Mouse (Mus musculus) cerebellum, adult 11-12 months (tissue): ENCODE measurements around the gene Gnas.

Source experiments
- DNase-seq: peaks from one replicate; pipeline ENCODE4 v3.0.0; 2022

The Gnas gene

DNA sequence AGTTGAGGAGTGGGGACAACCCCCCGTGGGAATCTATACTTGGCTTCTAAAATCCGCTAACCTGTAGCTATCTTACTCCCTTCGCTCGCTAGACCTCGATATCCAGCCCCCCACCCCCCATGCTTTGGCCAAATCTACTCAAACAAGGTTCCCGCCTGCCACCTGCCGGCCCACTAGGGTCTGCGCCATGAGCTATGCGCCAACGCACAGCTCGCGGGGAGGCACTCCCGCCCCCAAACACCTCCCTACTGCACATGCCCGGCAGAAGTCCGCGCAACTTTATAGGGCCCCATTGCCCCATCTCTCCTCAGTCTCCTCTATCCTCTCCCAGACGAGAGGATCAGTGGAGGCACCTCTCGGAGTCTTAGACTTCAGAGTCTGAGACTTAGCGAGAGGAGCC lies at the start of gene Gnas:
TSS of gene Gnas (plus strand) at position 310 of the 400 bp plus-strand sequence.
- no peak for DNase-seq

GRCm38 (mm10) chr2:174242431-174242830 lies 41.7 kb upstream of the Gnas start:
- no peak for DNase-seq

DNA sequence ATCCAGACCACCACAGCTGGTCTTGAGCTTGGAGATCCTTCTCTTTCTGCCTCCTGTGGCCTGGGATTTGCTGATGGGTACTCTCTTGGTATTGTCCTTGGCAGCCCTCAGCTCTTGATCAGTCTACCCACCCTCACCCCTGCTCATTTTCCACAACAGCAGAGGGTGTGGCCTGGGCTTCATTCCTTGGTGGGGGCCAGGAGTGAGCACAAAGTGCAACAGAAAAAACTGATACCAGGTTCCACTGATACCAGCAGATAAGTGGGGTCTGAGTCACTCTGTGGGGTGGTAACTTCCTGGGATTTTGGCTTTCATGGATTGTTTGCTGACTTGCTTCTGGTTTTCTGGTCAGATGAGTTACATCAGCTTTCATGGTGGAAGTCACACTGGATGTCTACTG lies 32.2 kb upstream of the Gnas start:
- DNase-seq: no peak

- no peak for DNase-seq
Measured at GRCm38 (mm10) chr2:174257312-174257711, 26.8 kb upstream of the Gnas start.

- DNase-seq: no peak
Measured at GRCm38 (mm10) chr2:174260004-174260403, 24.1 kb upstream of the Gnas start.

- no peak for DNase-seq
Measured at GRCm38 (mm10) chr2:174260908-174261800, 23.0 kb upstream of the Gnas start.

GRCm38 (mm10) chr2:174261801-174262200 lies 22.3 kb upstream of the Gnas start:
- DNase-seq: no peak

DNA sequence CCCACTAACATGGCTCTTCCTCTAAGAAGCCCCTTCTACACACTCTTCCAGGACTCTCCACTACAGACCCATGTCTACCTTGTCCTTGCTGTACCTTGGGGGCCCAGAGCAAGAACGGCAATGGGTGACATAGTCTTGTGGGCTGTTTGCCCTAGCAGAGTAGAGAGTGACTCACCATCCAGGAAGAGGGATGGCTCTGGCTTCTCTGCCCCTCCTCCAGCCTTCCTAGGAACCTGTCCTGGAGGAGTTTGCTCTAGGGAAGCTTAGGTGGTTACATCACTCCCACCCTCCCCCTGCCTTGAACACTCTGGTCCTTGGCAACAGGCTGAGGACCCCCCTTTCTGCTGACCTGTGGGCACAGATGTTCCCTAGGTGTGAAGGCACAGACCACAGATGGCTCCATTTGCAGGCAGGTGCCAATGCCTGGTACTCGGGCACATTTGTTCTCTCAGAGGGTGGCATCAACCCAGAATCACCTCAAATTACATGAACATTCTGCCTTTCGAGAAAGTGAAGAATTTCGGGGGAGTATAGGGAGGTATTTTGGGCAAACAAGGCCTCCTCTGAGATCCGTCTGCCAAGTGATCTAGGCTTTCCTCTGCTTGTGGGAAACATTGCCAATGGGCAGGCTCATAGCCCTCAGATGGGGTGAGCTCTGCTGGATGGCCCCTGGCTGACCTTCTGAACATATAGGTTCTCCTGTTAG lies 20.9 kb upstream of the Gnas start:
- DNase-seq: no peak

DNA sequence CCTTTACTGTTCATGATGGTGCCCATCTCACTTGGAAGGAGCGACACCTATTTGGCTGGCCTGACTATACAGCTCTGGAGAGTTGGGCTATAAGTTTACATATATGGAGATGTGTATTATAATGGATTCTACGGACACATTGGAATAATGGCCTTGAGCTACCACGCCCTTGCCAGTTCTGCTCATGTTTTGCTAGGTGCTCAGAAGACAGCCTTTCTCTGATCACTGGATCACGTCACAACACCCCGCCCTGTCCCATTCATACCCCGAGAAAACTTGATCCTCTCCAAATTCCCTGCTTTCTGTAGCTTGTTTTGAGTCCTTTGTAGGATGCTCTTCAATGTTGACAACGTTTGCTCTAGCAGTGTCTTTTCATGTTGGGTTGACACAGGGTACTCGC lies 19.9 kb upstream of the Gnas start:
- DNase-seq: no peak

GRCm38 (mm10) chr2:174270416-174270815 lies 13.7 kb upstream of the Gnas start:
- no peak for DNase-seq

DNA sequence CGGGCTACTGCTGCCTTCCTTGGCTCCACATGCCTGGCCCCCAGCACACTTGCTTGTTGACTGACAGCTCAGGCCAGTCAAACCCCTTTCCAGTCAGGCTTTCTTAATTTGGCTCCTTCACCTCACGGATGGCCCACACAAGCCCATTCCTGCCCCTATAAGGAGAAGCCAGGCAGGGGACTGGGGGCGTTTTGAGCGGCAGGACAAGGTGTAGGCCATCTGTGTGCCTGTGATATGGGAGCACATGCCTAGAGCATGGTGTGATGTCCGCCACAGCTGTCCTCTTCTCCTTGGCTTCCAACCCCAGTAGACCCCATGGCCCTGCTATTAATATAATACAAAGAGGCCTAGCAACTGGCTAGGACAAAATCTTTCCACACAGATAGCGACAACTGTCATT lies 12.7 kb upstream of the Gnas start:
- DNase-seq: no peak

- no peak for DNase-seq
Measured at GRCm38 (mm10) chr2:174273131-174273530, 11.0 kb upstream of the Gnas start.

- no peak for DNase-seq
Measured at GRCm38 (mm10) chr2:174273961-174274360, 10.2 kb upstream of the Gnas start.

DNA sequence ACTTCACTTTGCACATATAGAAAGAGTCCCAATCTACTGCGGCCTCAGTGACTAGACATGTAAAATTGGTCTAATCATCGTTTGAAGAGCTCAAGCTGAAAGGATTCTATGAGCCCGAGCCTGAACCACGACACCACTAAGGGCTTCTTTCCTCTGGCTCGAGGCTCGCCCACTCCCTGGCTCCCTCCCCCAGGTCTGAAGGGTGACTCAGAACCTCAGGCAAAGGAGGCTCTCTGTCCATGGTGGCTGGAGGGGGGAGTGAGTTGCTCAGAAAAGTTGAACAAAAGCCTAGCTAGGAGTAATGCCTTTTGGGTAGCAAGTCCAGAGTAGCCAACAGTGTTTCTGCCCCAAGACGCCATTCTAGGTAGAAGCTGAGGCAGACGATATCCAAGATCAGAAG lies 4.3 kb upstream of the Gnas start:
- DNase-seq: no peak

DNA sequence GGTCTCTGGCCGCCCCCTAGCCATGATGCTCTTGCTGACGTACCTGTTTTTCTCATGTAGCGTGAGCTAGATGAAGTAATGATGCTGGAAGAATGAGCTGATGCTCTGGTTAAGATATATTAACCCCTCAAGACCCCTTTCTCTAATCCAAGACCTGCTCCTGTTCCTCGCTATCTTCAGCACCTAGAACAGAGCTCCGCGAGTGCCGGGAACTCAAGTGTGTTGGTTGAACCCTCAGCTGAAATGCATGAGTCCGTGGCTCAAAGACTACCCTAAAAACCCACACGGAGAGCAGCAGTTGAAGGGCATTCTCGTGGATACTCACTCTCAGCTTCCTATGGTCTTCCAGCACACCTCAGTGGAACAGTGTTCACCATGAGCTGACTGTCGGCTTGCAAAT lies 779 bp upstream of the Gnas start:
- DNase-seq: no peak

DNA sequence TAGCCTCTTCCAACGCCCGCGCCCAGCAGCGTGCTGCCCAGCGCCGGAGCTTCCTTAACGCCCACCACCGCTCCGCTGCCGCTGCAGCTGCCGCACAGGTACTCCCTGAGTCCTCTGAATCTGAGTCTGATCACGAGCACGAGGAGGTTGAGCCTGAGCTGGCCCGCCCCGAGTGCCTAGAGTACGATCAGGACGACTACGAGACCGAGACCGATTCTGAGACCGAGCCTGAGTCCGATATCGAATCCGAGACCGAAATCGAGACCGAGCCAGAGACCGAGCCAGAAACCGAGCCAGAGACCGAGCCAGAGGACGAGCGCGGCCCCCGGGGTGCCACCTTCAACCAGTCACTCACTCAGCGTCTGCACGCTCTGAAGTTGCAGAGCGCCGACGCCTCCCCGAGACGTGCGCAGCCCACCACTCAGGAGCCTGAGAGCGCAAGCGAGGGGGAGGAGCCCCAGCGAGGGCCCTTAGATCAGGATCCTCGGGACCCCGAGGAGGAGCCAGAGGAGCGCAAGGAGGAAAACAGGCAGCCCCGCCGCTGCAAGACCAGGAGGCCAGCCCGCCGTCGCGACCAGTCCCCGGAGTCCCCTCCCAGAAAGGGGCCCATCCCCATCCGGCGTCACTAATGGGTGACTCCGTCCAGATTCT lies 812 bp downstream of the Gnas start:
- no peak for DNase-seq

DNA sequence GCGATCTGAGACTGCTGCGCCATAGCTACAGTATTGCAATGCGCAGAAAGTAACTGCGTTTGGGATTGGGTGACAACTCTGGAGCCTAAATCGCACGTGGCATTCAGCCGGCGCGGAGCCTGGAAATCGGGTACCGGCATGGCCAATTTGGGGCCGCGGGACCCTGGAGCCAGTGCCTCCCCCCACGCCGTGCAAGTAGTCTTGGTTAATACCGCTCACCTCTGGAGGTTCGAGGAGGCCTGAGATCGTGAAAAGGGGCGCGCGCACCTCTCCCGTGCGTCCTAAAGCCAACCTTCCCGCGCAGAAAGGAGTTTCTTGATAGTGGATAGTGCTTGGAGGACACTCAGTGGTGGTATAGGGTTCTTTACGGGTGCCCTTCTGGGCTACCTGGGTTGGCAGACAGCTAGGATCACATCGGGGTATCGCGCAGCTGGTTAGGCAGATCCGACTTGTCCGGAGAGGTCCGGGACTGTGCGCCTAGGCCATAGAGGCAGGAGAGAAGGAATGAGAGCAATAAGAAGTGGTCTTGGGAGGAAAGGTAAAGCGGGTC lies 1.9 kb downstream of the Gnas start:
- no peak for DNase-seq

DNA sequence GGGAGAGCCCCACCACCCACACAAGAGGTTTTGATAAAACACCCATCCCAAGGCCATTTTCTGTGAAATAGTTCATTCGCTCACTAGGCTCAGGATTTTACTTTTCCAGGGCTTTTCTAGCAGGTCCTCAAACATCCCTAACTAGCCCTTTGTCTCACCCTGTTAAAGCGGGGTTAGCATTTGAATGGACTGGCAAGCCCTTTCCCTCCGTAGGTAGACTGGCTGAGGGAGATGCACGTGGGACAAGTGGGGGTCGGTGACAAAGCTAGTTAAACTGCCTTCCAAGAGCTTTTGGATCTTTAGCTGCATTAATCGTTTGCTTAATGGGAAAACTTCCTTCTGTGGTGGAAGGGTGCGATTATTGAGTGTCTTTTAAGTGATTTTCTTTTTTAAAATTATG lies 3.8 kb downstream of the Gnas start:
- DNase-seq: no peak

GRCm38 (mm10) chr2:174288673-174289430 lies 4.7 kb downstream of the Gnas start:
- DNase-seq: no peak

- no peak for DNase-seq
Measured at GRCm38 (mm10) chr2:174291029-174291661, 7.0 kb downstream of the Gnas start.

GRCm38 (mm10) chr2:174291662-174292030 lies 7.5 kb downstream of the Gnas start:
- no peak for DNase-seq

- no peak for DNase-seq
Measured at GRCm38 (mm10) chr2:174294457-174294856, 10.3 kb downstream of the Gnas start.
